Mouse (Mus musculus) midbrain, postnatal 0 days (tissue): ENCODE data around the gene Gm45713. TPM values are rescaled to one million over a fixed set of nuclear protein-coding genes. Genes with fewer than 3 reads are reported as not detected.
A peak's percentile ranks its signal among the peaks of the same experiment; 100 is the strongest.

Experiments
- ATAC-seq: fragments of 200-750 bp; cut with Nextera tagmentation; 2 replicates; pipeline ENCODE4 v1.8.0; 2017; ENCODE audit warnings: moderate number of reproducible peaks, mild to moderate bottlenecking, moderate TSS enrichment, moderate library complexity; ENCODE audit not compliant: low FRiP score
- DNase-seq: peaks from one replicate; pipeline ENCODE4 v3.0.0-alpha.2; 2015; ENCODE audit warnings: low spot score
- H3K27ac ChIP-seq: fragments of 300-500 bp; sonication (generic); 2 replicates; pipeline ENCODE4 v1.5.1; 2014; ENCODE audit warnings: low read depth, mild to moderate bottlenecking, low read length, mixed read lengths
- H3K27me3 ChIP-seq: fragments of 300-500 bp; sonication (generic); 2 replicates; pipeline ENCODE4 v1.6.1; 2014; ENCODE audit warnings: low read length, control low read depth, mixed read lengths; ENCODE audit not compliant: insufficient read depth
- H3K36me3 ChIP-seq: fragments of 300-500 bp; sonication (generic); 2 replicates; pipeline ENCODE4 v1.6.1; 2014; ENCODE audit warnings: low read length, control low read depth, mixed read lengths; ENCODE audit not compliant: insufficient read depth
- H3K4me1 ChIP-seq: fragments of 300-500 bp; sonication (generic); 2 replicates; pipeline ENCODE4 v1.6.1; 2014; ENCODE audit warnings: mild to moderate bottlenecking, control low read depth, antibody characterized with exemption, low read length, mixed read lengths; ENCODE audit not compliant: insufficient read depth
- H3K4me2 ChIP-seq: fragments of 300-500 bp; sonication (generic); 2 replicates; pipeline ENCODE4 v1.6.1; 2014; ENCODE audit warnings: low read depth, mild to moderate bottlenecking, low read length, mixed read lengths; ENCODE audit not compliant: poor library complexity, severe bottlenecking
- H3K4me3 ChIP-seq: fragments of 300-500 bp; sonication (generic); 2 replicates; pipeline ENCODE4 v1.5.1; 2014; ENCODE audit warnings: low read depth, mild to moderate bottlenecking, low read length, moderate library complexity
- H3K9ac ChIP-seq: fragments of 300-500 bp; sonication (generic); replicated peaks from 2 replicates; pipeline ENCODE4 v1.6.1; 2014; ENCODE audit warnings: mild to moderate bottlenecking, low read length, moderate library complexity, mixed read lengths; ENCODE audit not compliant: poor library complexity, severe bottlenecking
- H3K9me3 ChIP-seq: fragments of 300-500 bp; sonication (generic); 2 replicates; pipeline ENCODE4 v1.6.1; 2016; ENCODE audit warnings: low read length, control low read depth
- CTCF ChIP-seq: IDR thresholded peaks from 2 replicates; pipeline ENCODE4 v1.5.1; 2016; ENCODE audit warnings: antibody characterized with exemption, mild to moderate bottlenecking
- WGBS: fragments of 180-500 bp; shearing (Covaris S2); extraction: QIAGEN DNeasy Blood & Tissue Kit; methylation state at CpG from one replicate; pipeline ENCODE4 v1.1.7; 2014; 5-methylcytosine and 5-hydroxymethylcytosine counted together
- polyA plus RNA-seq: library from polyadenylated mRNA; unstranded; fragments of >200 nt; fragmentation: Nextera tagmentation; extraction: Ambion mirVana; gene quantifications from 2 replicates; pipeline ENCODE4 v1.2.1, GENCODE M21; 2015
- total RNA-seq: library from RNA; depleted of rRNA; stranded (reverse); fragments of >200 nt; gene quantifications from 2 replicates; pipeline ENCODE4 v1.2.3, GENCODE M21; 2014

The Gm45713 gene
- total and polyA plus RNA-seq, 2 experiments from 2014 or later = 0.39 to 2.0 TPM

- H3K4me1 ChIP-seq = no peaks in the 10 kb centered on the region
- H3K36me3 ChIP-seq = no peaks in the 10 kb centered on the region
- ATAC-seq (no peak), DNase-seq (no peak)
- no peak overlapping the region for H3K4me3 ChIP-seq
- H3K9ac ChIP-seq = no peak overlapping the region
- no peaks in the 10 kb centered on the region for H3K9me3 ChIP-seq
- no peak overlapping the region for H3K4me2 ChIP-seq
- H3K27ac ChIP-seq = no peak overlapping the region
- whole genome bisulfite sequencing = 84% methylated on average over 12 of the region's 12 CpGs
- H3K27me3 ChIP-seq = no peaks in the 10 kb centered on the region
- no peak for TF ChIP-seq CTCF
Measured at GRCm38 (mm10) chr7:45137171-45138006, 1.4 kb upstream of the Gm45713 start.

- Histone ChIP-seq H3K4me2 (peak overlapping the region; percentile 58), H3K9me3 (no peaks in the 10 kb centered on the region), H3K4me3 (no peak overlapping the region), H3K27me3 (no peaks in the 10 kb centered on the region), H3K4me1 (no peaks in the 10 kb centered on the region), H3K27ac (no peak overlapping the region), H3K36me3 (no peaks in the 10 kb centered on the region), H3K9ac (no peak overlapping the region)
- WGBS = 77% methylated on average over 3 of the region's 3 CpGs
- DNase-seq = no peak
- ATAC-seq = no peak
- TF ChIP-seq CTCF = no peak
Measured at GRCm38 (mm10) chr7:45135370-45135769, 661 bp downstream of the Gm45713 start.

GRCm38 (mm10) chr7:45134544-45135026 is 1.4 kb downstream of the Gm45713 start:
- Histone ChIP-seq H3K9me3 (no peaks in the 10 kb centered on the region), H3K4me1 (0 out of 2 replicates have a peak, but pooled peaks cover 3% of the 10 kb centered on the region), H3K9ac (no peak overlapping the region), H3K4me3 (no peak overlapping the region), H3K27me3 (no peaks in the 10 kb centered on the region), H3K36me3 (no peaks in the 10 kb centered on the region), H3K4me2 (no peak overlapping the region), H3K27ac (no peak overlapping the region)
- DNase-seq (no peak), ATAC-seq (no peak)
- no peak for TF ChIP-seq CTCF
- WGBS = 9% methylated on average over 11 of the region's 12 CpGs

GRCm38 (mm10) chr7:45133446-45134159 is 2.4 kb downstream of the Gm45713 start:
- Histone ChIP-seq H3K27ac (no peak overlapping the region), H3K27me3 (no peaks in the 10 kb centered on the region), H3K4me2 (no peak overlapping the region), H3K36me3 (no peaks in the 10 kb centered on the region), H3K4me1 (0 out of 2 replicates have a peak, but pooled peaks cover 3% of the 10 kb centered on the region), H3K9me3 (no peaks in the 10 kb centered on the region), H3K9ac (no peak overlapping the region), H3K4me3 (no peak overlapping the region)
- TF ChIP-seq CTCF = peak; percentile 12; the same call in 1 of the 2 replicates
- DNase-seq = no peak
- 78% methylated on average over 8 of the region's 8 CpGs for WGBS
- no peak for ATAC-seq

- no peak for TF ChIP-seq CTCF
- no peak overlapping the region for H3K9ac ChIP-seq
- ATAC-seq (no peak), DNase-seq (no peak)
- no peaks in the 10 kb centered on the region for H3K9me3 ChIP-seq
- H3K4me2 ChIP-seq = no peak overlapping the region
- H3K4me3 ChIP-seq = no peak overlapping the region
- WGBS = 80% methylated on average over 11 of the region's 11 CpGs
- H3K27ac ChIP-seq = no peak overlapping the region
- H3K27me3 ChIP-seq = no peaks in the 10 kb centered on the region
- peaks cover 6% of the 10 kb centered on the region; the same call in 1 of the 2 replicates for H3K4me1 ChIP-seq
- peaks cover under 1% of the 10 kb centered on the region for H3K36me3 ChIP-seq
Measured at GRCm38 (mm10) chr7:45131850-45132249, 4.2 kb downstream of the Gm45713 start.
